Mouse (Mus musculus) kidney, postnatal 25 days (tissue): ENCODE measurements around the gene Adra2c.

ENCODE experiments used
- DNase-seq, 2 experiments: peaks; one replicate each; pipeline ENCODE4 v3.0.0; 2021; ENCODE audit warnings: mixed read lengths in 2 of 2

Adra2c gene

DNA sequence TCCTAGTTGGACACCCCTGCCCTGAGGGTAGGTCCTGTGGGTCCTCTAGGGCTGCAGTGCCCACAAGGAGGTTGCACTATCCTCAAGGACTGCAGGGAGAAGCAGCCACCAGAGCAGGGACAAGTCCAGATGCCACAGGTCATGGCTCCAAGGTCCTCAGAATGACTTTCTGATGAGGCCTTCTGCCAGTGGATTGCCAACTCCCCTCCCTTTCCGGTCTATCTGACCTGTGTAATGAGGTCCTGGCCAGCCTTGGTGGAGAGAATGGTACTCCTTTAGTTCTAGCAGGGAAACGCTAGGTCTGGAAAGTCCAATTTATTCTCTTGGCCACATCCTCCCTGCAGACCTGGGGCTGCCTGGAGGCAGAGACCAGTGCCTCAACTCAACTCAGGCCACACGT, at the start of gene Adra2c:
Gene Adra2c (plus strand): TSS at position 301 of the 400 bp plus-strand sequence.
- no peak for DNase-seq

DNA sequence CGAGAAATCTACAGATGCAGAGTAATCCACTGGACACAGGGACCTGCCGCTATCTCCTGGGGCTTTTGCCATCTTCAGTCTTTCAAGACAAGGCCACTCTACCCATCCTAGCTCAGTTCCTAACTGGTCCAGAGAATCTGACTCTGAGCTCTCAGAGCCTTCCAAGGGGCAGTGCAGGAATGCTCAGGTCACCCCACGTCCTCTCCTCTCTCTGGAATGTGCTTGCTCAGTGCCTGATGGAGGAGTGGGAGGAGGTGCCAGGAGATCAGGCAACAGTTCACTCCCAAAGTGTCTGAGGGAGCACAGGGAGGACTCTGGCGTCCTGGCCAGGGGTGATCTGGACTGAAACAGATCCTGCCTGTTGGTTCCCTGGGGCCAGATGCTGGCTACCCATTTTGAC, 45.0 kb upstream of the Adra2c start:
- peak in 1 of 2 experiments; percentile 46 for DNase-seq

DNA sequence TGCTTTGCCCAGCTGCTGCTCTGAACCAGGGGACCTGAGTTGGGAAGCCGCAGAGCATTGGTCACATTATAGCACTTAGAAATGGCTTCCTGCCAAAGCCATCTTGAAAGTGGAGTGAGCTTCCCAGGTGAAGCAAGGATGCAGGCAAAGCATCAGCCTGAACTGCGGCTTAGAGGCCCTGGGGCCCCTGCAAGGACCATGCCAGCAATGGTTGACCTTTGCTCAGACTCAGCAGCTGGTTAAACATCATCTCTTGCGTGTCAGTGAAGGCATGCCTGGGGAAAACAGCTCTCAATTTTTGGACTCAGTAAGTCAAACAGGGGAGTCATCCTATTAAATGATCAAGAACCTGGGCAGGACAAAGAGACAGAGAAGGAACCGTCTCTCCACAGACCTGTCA, 40.4 kb upstream of the Adra2c start:
- peak; percentile 19 to 54 for DNase-seq

DNA sequence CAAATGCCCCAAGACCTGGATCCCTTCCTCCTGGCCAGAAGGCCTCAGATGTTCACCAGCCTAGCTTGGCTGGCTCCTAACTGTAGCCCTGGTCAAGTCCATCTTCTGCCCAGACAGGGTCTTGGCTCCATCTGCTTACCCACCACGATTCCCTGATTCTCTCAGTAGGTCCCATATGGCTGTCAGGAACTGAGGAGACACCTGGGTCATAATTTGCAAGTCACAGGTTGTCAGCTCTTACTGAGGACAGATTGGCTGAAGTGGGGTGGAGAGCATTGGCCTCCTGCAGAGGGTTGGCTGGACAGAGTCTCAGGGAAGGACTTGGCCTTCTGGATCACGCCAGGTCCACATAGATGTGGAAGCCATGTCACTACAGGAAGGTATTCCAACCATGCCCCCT, 39.5 kb upstream of the Adra2c start:
- no peak for DNase-seq

DNA sequence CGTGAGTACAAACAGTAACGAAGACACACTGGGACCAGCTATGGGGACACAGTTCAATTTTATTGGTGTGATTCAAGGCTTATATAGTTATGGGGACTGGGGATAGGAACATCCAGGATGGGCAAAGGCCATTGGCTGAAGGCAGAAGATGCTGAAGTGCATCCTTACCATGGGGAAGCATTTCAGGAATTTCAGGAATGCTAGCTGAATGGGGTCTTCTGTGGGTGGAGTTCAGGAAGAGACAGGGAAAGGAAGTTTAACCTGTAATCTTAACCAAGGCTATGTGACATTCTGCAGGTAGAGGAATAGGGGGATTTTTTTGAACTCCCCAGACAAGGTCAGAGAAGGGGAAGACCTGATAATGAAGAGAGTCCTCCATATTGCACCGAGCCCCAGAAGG, 36.6 kb upstream of the Adra2c start:
- no peak for DNase-seq

DNA sequence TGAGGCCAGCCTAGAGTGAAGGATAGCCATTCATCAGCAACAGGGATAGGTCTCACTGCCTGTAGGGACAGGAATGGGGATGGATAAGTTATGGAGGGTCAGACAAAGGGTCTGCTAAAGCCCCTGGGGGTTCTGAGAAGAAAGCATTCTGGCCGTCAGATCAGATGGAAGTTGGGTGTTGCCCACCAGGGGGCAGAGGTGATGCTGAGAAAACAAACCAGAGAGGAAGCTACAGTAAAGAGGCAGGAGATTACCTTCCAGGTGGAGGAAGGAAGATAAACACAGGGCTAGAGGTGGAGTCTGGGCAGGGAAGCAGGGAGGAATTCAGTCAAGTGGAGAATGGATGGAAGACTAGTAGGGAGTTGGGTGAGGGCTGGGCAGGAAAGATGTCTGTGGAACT, 33.9 kb upstream of the Adra2c start:
- DNase-seq: peak in 1 of 2 experiments; percentile 35

DNA sequence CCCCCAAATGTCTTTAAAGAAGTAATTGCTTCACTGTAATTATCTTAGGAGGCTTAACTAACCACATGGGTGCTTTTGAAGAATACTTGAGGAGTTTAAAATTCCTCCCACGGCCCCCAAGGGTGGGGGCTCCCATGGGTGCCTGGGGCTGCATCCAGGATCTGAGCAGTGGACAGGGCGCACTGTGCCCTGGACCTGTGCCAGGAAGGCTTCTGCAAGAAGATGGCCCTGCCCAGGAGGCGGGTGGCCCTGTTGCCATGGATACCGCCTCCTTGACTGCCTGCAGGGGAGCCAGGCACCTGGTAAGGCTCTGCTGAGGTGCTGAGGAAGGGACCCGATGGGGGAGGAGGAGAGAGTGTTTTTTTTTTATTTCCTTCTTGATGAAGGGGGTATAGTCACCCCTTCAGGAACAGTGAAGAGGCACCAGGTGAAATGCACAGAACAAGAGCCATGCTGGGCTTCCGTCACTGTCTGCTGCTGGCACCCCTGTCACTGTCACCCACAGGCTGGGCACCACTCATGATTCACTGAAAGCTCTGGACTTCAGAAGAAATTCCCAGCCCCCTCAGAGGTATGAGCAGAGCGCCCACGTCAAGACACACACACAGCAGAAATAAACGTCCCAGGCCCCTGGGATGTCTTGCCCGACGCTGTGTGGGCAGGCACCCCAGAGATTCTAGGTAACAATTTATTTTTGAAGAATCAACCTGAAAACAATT, 32.4 kb upstream of the Adra2c start:
- peak in 1 of 2 experiments; percentile 20 for DNase-seq

DNA sequence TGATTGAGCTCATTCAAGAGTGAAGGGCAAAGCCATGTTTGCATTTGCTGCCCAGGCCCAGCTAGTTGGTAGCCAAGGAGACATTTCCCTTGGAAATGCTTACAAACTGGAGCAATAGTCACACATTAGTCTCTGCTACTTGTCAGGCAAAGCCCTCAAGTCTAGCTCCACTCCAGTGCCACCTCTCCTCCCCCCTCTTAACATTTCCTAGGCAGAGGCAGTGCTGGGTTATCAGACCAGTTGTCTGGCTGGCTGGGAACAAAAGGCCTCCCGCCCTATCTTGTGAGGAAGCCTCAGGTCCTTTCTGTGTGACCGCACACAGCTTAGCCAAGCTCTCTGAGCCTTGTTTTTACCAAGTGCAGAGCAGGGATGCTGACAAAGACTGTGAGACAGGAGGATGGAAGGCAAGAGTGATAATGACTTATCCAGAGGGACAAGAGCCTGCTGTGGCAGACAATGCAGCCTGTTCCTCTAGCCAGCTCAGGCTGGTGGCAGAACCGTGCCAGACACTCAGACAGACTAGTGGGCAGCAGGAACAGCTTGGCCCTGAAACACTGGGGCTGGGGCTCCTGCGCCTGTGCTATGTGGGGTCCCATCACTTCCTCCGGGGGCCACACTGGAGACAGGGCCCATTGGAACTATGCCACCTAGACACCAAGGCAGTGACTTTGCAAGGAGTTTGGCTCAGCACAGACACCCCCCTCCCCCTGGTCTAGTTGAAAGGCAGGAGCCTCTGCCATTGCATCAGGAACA, 23.0 kb upstream of the Adra2c start:
- no peak for DNase-seq

DNA sequence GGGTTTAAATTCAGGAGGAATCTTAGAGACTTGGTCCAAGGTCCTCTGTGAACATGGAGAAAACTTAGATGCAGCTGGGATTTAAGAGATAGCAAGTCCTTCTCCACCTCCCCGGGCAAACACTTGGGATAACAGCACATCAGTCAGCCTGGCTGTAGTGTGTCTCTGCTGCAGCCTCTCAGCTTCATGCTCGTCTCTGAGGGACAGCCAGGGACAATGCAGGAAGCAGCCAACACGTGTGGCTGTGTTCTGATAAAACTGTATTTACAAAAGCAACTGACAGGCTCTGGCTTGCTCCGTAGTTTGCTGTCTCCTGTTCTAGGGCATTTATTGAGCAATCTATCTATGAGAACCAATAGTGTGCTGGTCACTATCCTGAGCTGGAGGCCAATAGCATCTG, 14.4 kb upstream of the Adra2c start:
- DNase-seq: no peak

DNA sequence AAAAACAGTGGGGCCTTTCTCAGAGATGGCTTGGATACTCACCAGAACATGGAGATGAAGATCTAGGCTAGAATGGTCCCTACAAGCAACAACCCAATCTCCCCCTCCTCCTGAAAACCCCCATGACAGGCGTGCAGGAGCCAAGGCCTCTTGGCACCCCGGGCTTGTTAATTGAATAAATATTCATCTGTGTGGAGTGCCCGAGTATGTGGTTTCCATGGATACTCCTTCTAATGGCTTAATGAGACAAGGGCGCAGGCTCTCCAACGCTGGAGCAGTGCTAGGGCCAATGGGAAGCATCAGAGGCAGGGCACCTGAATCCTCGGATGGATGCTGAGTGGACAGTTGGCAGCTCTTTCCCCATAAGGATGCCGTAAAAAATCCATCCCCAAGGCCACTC, 10.6 kb upstream of the Adra2c start:
- no peak for DNase-seq

DNA sequence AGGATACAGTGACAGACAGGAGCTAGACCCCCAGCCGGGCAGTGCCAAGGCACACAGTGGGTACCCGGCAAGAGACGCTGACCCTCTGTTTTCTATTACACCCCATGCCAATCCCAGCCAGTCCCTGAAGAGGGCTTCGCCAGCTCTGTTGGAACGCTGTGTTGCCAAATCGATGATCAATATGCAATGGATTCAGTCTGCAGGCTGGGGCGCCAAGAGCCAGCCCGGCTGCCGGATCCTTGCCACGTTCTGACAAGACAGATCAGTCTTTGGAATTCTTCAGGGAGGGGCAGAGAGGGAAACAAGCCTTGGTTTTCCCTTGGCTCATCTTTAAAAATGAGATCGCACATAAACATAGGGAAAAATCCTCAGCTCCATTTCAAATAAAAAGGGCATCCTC, 2.8 kb upstream of the Adra2c start:
- no peak for DNase-seq

DNA sequence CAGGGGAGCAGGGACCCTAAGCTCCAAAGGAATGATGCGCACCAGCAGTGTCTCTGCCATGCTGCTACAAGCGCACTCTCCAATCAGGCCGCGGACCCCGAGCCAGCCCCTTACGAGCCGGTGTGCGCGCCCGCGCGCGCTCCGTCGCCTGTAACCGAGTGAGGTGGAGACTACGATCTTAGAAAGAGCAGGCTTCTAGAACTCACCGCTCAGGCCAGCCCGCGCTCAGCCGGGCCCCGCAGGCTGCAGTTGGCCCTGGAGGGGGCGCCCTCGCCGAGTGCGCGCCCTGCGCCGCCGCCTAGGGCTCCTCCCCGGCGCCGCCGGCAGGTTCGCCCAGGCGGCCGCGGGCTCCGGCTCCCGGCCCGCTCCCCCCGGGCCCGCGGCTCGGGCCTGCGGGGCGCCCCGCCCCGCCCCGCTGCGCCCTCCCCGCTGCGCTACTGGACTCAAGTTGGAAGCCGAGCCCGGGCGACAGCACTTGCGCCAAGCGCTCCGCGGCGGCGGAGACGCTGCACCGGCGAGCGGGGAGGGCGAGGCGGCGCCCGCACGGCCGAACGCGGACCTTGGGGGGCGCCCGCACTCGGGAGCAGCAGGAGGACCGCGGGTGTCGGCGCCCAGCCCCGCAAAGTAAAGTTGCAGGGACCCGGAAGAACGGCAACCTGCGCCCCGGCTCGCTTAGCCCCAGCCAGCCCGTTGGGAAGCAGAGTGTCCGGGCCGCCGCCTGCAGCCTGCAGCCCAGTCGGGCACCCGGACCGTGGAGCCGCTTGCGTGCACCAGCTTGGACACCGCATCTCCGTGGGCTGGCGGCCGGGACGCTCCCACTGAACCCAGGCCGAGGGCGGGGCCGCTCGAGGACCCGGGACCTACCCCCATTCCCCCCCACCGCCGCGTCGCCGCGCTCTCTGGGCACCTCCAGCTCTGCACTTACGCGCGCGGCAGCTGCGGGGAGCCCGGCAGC, 899 bp downstream of the Adra2c start:
- DNase-seq: peak; percentile 4 to 42

DNA sequence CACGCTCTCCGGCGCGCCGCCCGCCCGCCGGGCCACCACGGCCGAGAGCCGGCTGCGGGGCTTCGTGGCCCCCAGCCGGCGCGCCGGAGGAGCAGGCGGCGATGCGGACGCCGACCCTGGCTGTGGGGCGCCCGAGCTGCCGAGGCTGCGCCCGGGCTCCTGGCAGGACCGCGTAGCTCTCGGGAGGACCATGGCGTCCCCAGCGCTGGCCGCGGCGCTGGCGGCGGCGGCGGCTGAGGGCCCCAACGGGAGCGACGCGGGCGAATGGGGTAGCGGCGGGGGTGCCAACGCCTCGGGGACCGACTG, 1.5 kb downstream of the Adra2c start:
- DNase-seq: no peak

DNA sequence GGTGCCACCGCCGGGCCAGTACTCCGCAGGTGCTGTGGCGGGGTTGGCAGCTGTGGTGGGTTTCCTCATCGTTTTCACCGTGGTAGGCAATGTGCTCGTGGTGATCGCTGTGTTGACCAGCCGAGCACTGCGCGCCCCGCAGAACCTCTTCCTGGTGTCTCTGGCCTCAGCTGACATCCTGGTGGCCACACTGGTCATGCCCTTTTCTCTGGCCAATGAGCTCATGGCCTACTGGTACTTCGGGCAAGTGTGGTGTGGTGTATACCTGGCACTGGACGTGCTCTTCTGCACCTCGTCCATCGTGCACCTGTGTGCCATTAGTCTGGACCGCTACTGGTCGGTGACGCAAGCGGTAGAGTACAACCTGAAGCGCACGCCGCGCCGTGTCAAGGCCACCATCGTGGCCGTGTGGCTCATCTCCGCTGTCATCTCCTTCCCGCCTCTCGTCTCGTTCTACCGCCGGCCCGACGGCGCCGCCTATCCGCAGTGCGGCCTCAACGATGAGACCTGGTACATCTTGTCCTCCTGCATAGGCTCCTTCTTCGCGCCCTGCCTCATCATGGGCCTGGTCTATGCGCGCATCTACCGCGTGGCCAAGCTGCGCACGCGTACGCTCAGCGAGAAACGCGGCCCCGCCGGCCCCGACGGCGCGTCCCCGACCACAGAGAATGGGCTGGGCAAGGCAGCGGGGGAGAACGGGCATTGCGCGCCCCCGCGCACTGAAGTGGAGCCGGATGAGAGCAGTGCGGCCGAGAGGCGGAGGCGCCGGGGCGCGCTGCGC, 2.1 kb downstream of the Adra2c start:
- DNase-seq: peak; percentile 3 to 42

DNA sequence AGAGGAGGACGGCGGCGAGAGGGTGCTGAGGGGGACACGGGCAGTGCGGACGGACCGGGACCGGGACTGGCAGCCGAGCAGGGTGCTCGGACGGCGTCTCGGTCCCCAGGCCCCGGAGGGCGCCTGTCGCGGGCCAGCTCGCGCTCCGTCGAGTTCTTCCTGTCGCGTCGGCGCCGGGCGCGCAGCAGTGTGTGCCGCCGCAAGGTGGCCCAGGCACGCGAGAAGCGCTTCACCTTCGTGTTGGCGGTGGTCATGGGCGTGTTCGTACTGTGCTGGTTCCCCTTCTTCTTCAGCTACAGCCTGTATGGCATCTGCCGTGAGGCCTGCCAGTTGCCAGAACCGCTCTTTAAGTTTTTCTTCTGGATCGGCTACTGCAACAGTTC, 2.7 kb downstream of the Adra2c start:
- DNase-seq: no peak

DNA sequence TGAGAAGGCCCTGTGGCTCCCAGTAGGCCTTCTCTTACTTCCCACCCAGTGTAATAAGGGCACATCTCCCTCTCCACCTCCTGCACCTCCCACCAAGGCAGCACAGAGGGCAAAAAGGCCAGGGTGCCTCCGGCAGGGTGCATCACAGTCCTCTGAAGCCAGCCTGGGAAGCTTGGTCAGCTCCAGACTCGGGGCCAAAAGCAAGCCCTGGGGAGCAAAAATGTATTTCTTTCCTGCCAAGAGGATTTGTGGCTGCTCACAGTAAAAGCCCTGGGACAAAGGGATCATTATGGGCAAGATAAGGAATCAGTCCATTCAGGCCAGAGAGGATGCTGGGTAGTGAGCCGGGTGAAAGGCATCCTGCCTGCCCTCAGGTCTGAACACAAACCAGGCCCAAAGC, 7.2 kb downstream of the Adra2c start:
- DNase-seq: no peak

DNA sequence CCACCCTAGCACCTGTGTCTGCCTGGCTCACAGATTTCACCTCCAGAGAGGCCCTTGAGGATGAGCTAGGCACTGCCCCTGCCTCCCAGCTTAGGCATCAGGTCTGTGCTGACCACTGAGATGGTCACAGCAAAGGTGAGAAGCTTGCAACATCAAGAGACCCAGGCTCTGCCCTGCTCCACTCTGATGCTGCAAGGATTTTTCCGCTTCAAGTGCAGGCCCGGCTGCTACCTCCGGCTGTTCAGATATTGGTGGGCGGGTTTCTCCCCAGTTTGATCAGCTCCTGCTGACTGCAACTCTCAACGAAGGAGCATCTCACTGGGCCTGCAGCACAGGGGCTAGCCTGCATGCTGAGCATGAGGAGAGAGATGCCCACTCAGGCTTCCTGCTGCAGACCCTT, 8.1 kb downstream of the Adra2c start:
- no peak for DNase-seq

DNA sequence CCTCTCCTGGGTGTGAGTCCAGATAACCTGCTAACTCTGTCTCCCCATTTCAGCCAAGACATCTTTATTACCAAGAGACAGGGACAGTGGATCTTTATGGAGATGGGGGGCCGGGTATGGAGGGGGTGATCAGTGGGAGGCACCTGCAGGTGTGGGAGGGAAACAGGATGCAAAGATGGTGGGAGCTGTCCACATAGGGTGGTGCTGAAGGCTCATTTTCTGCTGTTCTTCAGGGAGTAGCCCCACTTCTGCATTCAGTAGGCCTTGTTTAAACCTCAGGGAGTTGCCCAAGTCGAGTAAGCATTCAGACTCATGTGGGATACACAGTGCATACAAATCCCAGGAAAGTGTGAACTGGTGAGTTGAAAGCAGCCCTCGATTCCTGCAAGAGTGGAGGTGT, 21.5 kb downstream of the Adra2c start:
- peak in 1 of 2 experiments; percentile 44 for DNase-seq

DNA sequence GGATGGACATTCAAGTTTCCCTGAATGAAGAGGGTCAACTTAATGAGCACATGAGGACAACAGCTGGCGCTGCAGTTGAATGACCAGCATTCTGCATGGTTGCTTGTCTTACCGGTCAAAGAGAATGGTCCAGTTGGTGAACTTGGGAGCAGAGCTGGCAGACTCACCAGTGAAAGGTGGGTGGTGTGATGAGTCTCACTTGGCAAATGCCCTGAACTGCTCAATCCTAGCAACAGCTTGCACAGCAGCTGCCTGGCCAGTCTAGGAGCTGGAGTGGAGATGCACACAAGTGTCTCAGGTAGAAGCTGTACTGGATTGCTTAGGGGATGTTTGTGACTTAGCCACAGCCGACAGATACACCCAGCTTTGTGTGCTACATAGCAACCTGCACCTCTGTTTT, 26.1 kb downstream of the Adra2c start:
- DNase-seq: no peak

DNA sequence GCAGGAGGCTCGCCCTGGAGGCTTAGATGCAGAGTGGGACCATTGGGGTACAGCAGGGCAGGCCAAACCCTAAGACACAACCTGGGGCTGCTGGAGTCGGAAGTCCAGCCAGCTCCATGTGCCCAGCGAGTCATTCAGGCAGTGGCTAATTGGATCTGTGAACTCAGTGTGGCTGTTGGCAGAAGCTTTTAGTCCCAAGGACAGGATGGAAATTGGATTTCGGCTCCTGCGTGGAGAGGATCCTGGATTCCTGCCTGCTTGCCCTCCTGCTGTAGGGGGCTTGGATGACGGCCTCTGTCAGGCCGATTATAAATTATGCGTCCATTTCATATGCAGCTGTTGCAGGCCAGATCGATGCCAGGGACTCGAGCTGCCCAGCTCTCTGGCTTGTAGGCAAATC, 27.2 kb downstream of the Adra2c start:
- no peak for DNase-seq

DNA sequence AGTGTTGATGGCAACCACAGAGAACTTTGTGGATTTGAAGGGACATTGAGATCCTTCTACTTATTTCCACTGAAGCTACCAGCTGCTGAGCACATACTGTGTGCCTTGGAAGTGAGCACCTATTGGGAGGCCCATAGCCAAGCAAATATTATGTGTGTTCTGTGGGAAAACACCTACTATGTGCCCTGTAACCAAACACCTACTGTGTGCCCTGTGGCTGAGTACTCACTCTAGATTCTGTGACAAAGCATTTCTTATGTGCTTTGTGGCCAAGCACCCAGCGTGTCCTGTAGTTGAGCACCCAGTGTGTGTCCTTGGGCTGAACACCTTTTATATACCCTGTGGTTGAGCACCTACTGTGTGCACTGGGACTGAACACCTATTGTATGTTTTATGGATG, 28.6 kb downstream of the Adra2c start:
- DNase-seq: no peak

DNA sequence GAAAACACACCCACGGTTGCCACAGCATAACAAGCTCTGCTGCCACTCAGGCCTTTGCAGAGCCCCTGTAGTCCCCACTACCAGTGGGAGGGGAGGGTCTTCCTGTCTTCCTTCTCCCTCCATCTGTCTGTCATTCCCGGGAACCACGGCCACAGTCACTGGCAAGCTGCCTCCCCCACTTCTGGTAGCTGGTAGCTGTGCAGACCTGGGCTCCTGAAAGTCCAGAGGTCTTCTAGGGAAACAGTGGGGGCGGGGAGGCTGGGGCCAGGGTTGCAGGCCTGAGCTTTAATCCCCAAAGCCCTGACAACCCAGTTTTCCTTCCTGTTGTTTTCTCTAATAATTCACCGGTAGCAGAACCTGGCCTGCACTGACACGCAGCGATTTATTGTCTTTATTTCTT, 31.7 kb downstream of the Adra2c start:
- peak; percentile 33 to 50 for DNase-seq

DNA sequence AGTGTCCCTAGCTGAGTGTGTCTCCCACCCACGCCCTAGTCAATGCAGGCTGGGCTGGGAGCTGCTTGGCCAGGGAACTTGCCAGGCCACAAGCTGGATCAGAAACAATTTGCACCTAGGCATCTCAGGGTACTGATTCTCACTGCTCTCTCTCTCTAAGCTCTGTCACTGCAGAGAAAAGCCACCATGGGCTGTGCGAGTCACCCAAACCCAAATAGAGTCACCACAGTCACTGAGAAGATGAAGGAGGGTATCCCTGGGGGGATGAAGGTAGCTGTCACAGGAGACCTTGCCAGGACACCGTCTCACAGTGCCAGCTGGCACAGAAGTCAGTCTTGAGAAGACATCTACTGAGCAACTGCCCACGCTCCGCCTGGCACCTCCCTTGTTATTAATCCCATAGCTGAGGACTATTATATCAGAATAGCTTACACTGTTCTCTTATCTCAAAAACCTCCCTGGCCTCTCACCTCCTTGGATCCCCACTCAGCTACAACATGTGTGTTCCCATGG, 33.7 kb downstream of the Adra2c start:
- no peak for DNase-seq
